Comparison of ENCODE assay signal across 8 mouse cellular contexts in genomic region chr11:74870991-74871622, GRCm38 (mm10). TPM values are rescaled to one million over a fixed set of nuclear protein-coding genes. Genes with fewer than 3 reads are reported as not detected.
A peak's percentile ranks its signal among the peaks of the same experiment; 100 is the strongest.
DNase-seq lines count a peak whose midpoint lies in the region; ATAC-seq lines count a peak whose summit lies in the region.

No protein-coding gene starts in this region.

- WGBS in kidney, embryonic 16.5 days: 34% methylated on average over 12 of the region's 12 CpGs
- 38% methylated on average over 12 of the region's 12 CpGs for WGBS in kidney, embryonic 15.5 days
- 16% methylated on average over 12 of the region's 12 CpGs for WGBS in hindbrain, embryonic 15.5 days

- H3K9me3 ChIP-seq in kidney, embryonic 16.5 days (ENCODE audit: low read length): no peaks in the 10 kb centered on the region
- H3K9me3 ChIP-seq in kidney, embryonic 15.5 days (replicated peaks): no peaks in the 10 kb centered on the region
- H3K9me3 ChIP-seq in hindbrain, embryonic 15.5 days: no peaks in the 10 kb centered on the region

- DNase-seq in brain, adult 2 months (ENCODE audit: low read depth, low spot score): peak; percentile 87
- peak; percentile 41 for DNase-seq in lung, postnatal 36 days
- DNase-seq in yolk sac, embryonic 10.5 days (ENCODE audit: low spot score): no peak

- no peak overlapping the region for H3K27ac ChIP-seq in kidney, embryonic 16.5 days (ENCODE audit: low read length)
- no peak overlapping the region for H3K27ac ChIP-seq in kidney, embryonic 15.5 days
- peak overlapping the region; percentile 73 for H3K27ac ChIP-seq in hindbrain, embryonic 15.5 days (replicated peaks)

- peaks cover 17% of the 10 kb centered on the region for H3K4me1 ChIP-seq in kidney, embryonic 16.5 days (ENCODE audit: insufficient read depth, low read length)
- peaks cover 23% of the 10 kb centered on the region for H3K4me1 ChIP-seq in kidney, embryonic 15.5 days
- H3K4me1 ChIP-seq in hindbrain, embryonic 15.5 days (replicated peaks): peaks cover 41% of the 10 kb centered on the region

- H3K36me3 ChIP-seq in kidney, embryonic 16.5 days (ENCODE audit: insufficient read depth, low read length): 0 out of 2 replicates have a peak, but pooled peaks cover 2% of the 10 kb centered on the region
- H3K36me3 ChIP-seq in kidney, embryonic 15.5 days: peaks cover 12% of the 10 kb centered on the region
- H3K36me3 ChIP-seq in hindbrain, embryonic 15.5 days: peaks cover 23% of the 10 kb centered on the region

- no peak for ATAC-seq in kidney, embryonic 16.5 days (ENCODE audit: low FRiP score, low TSS enrichment)
- ATAC-seq in kidney, embryonic 15.5 days (replicated peaks; ENCODE audit: low FRiP score): no peak
- no peak for ATAC-seq in hindbrain, embryonic 15.5 days (ENCODE audit: low FRiP score, low read depth)
- no peak; the same call in 1 of the 2 replicates for ATAC-seq in granulocyte monocyte progenitor cell, adult 5-6 weeks (replicated peaks; ENCODE audit: poor library complexity, severe bottlenecking)
- ATAC-seq in activated CD4-positive, CD25-positive, alpha-beta regulatory T cell, adult 4 months: no peak

- 0 out of 2 replicates have a peak overlapping the region, but pooled peaks have one; percentile 6 for H3K9ac ChIP-seq in kidney, embryonic 16.5 days (replicated peaks; ENCODE audit: low read length)
- H3K9ac ChIP-seq in kidney, embryonic 15.5 days: no peak overlapping the region
- H3K9ac ChIP-seq in hindbrain, embryonic 15.5 days: peak overlapping the region; percentile 26

- no peak overlapping the region for H3K4me2 ChIP-seq in kidney, embryonic 16.5 days (replicated peaks; ENCODE audit: low read depth, low read length)
- no peak overlapping the region for H3K4me2 ChIP-seq in kidney, embryonic 15.5 days
- H3K4me2 ChIP-seq in hindbrain, embryonic 15.5 days: peak overlapping the region; percentile 26; the same call in 1 of the 2 replicates

- H3K27me3 ChIP-seq in kidney, embryonic 16.5 days (ENCODE audit: insufficient read depth, low read length): no peaks in the 10 kb centered on the region
- no peaks in the 10 kb centered on the region for H3K27me3 ChIP-seq in kidney, embryonic 15.5 days
- no peaks in the 10 kb centered on the region for H3K27me3 ChIP-seq in hindbrain, embryonic 15.5 days

- no peak overlapping the region for H3K4me3 ChIP-seq in kidney, embryonic 16.5 days (ENCODE audit: low read length)
- H3K4me3 ChIP-seq in kidney, embryonic 15.5 days (replicated peaks): no peak overlapping the region
- H3K4me3 ChIP-seq in hindbrain, embryonic 15.5 days: no peak overlapping the region

RNA-seq across cellular contexts. Expression of gene Sgsm2, which starts 25.8 kb away (rescaled TPM):
- 6.6 and 7.1 TPM in 2 replicates for polyA plus RNA-seq in kidney, embryonic 16.5 days (2015; fragmentation: Nextera tagmentation; extraction: Ambion mirVana)
- 6.1 and 7.3 TPM in 2 replicates for polyA plus RNA-seq in kidney, embryonic 15.5 days (2015; fragmentation: Nextera tagmentation; extraction: Ambion mirVana)
- polyA plus RNA-seq in hindbrain, embryonic 15.5 days (2015; fragmentation: Nextera tagmentation; extraction: Ambion mirVana): 25.9 and 29.9 TPM in 2 replicates
- total RNA-seq in granulocyte monocyte progenitor cell, adult 5-6 weeks (2014; fragmentation: Nextera tagmentation): 6.7 and 8.9 TPM in 2 replicates
- total RNA-seq in granulocyte monocyte progenitor cell, adult 5-6 weeks (2017): 2.8 and 3.0 TPM in 2 replicates
- 1 to 10 TPM; 1.6 to 2.0 TPM for polyA plus RNA-seq in activated CD4-positive, CD25-positive, alpha-beta regulatory T cell, adult 4 months (2017; shearing (Covaris generic))

RNA-seq across cellular contexts. Expression of gene Tsr1, which starts 26.8 kb away (rescaled TPM):
- polyA plus RNA-seq in kidney, embryonic 16.5 days (2015; fragmentation: Nextera tagmentation; extraction: Ambion mirVana): 50.1 and 50.8 TPM in 2 replicates
- polyA plus RNA-seq in kidney, embryonic 15.5 days (2015; fragmentation: Nextera tagmentation; extraction: Ambion mirVana): 50.6 and 51.4 TPM in 2 replicates
- 26.5 and 29.0 TPM in 2 replicates for polyA plus RNA-seq in hindbrain, embryonic 15.5 days (2015; fragmentation: Nextera tagmentation; extraction: Ambion mirVana)
- total RNA-seq in granulocyte monocyte progenitor cell, adult 5-6 weeks (2014; fragmentation: Nextera tagmentation): 52.4 and 58.6 TPM in 2 replicates
- total RNA-seq in granulocyte monocyte progenitor cell, adult 5-6 weeks (2017): 87.9 and 96.7 TPM in 2 replicates
- 10 to 100 TPM; 38.4 to 39.2 TPM for polyA plus RNA-seq in activated CD4-positive, CD25-positive, alpha-beta regulatory T cell, adult 4 months (2017; shearing (Covaris generic))

RNA-seq across cellular contexts. Expression of gene Mnt, which starts 40.4 kb away (rescaled TPM):
- 4.7 and 4.8 TPM in 2 replicates for polyA plus RNA-seq in kidney, embryonic 16.5 days (2015; fragmentation: Nextera tagmentation; extraction: Ambion mirVana)
- polyA plus RNA-seq in kidney, embryonic 15.5 days (2015; fragmentation: Nextera tagmentation; extraction: Ambion mirVana): 5.0 and 5.7 TPM in 2 replicates
- 8.7 and 9.7 TPM in 2 replicates for polyA plus RNA-seq in hindbrain, embryonic 15.5 days (2015; fragmentation: Nextera tagmentation; extraction: Ambion mirVana)
- 14.4 and 20.2 TPM in 2 replicates for total RNA-seq in granulocyte monocyte progenitor cell, adult 5-6 weeks (2014; fragmentation: Nextera tagmentation)
- 5.3 and 6.0 TPM in 2 replicates for total RNA-seq in granulocyte monocyte progenitor cell, adult 5-6 weeks (2017)
- 1 to 10 TPM; 5.4 to 6.9 TPM for polyA plus RNA-seq in activated CD4-positive, CD25-positive, alpha-beta regulatory T cell, adult 4 months (2017; shearing (Covaris generic))

RNA-seq across cellular contexts. Expression of gene Smg6, which starts 54.5 kb away (rescaled TPM):
- 17.9 and 20.5 TPM in 2 replicates for polyA plus RNA-seq in kidney, embryonic 16.5 days (2015; fragmentation: Nextera tagmentation; extraction: Ambion mirVana)
- polyA plus RNA-seq in kidney, embryonic 15.5 days (2015; fragmentation: Nextera tagmentation; extraction: Ambion mirVana): 17.5 and 18.2 TPM in 2 replicates
- polyA plus RNA-seq in hindbrain, embryonic 15.5 days (2015; fragmentation: Nextera tagmentation; extraction: Ambion mirVana): 13.5 and 14.1 TPM in 2 replicates
- total RNA-seq in granulocyte monocyte progenitor cell, adult 5-6 weeks (2014; fragmentation: Nextera tagmentation): 26.8 and 26.9 TPM in 2 replicates
- 24.3 and 26.1 TPM in 2 replicates for total RNA-seq in granulocyte monocyte progenitor cell, adult 5-6 weeks (2017)
- polyA plus RNA-seq in activated CD4-positive, CD25-positive, alpha-beta regulatory T cell, adult 4 months (2017; shearing (Covaris generic)): 10 to 100 TPM; 15.3 to 15.5 TPM

RNA-seq across cellular contexts. Expression of gene Srr, which starts 54.6 kb away (rescaled TPM):
- 24.5 and 25.1 TPM in 2 replicates for polyA plus RNA-seq in kidney, embryonic 16.5 days (2015; fragmentation: Nextera tagmentation; extraction: Ambion mirVana)
- polyA plus RNA-seq in kidney, embryonic 15.5 days (2015; fragmentation: Nextera tagmentation; extraction: Ambion mirVana): 23.5 and 24.4 TPM in 2 replicates
- 36.3 and 38.3 TPM in 2 replicates for polyA plus RNA-seq in hindbrain, embryonic 15.5 days (2015; fragmentation: Nextera tagmentation; extraction: Ambion mirVana)
- total RNA-seq in granulocyte monocyte progenitor cell, adult 5-6 weeks (2014; fragmentation: Nextera tagmentation): 5.6 and 16.8 TPM in 2 replicates
- total RNA-seq in granulocyte monocyte progenitor cell, adult 5-6 weeks (2017): 3.2 and 10.2 TPM in 2 replicates
- 1 to 10 TPM; 4.9 to 7.3 TPM for polyA plus RNA-seq in activated CD4-positive, CD25-positive, alpha-beta regulatory T cell, adult 4 months (2017; shearing (Covaris generic))
